Mouse (Mus musculus) limb, embryonic 15.5 days (tissue): ENCODE data around the gene Snx3. TPM values are rescaled to one million over a fixed set of nuclear protein-coding genes. Genes with fewer than 3 reads are reported as not detected.

Experiments
- ATAC-seq: fragments of 200-750 bp; cut with Nextera tagmentation; 2 replicates; pipeline ENCODE4 v1.8.0; 2017; ENCODE audit warnings: low read depth, moderate TSS enrichment; ENCODE audit not compliant: insufficient number of reproducible peaks, low FRiP score, low TSS enrichment
- H3K27ac ChIP-seq: fragments of 300-500 bp; sonication (generic); 2 replicates; pipeline ENCODE4 v1.5.1; 2015; ENCODE audit warnings: moderate library complexity, mild to moderate bottlenecking, inconsistent platforms
- H3K27me3 ChIP-seq: fragments of 300-500 bp; sonication (generic); 2 replicates; pipeline ENCODE4 v1.6.1; 2015; ENCODE audit warnings: inconsistent platforms
- H3K36me3 ChIP-seq: fragments of 300-500 bp; sonication (generic); 2 replicates; pipeline ENCODE4 v1.6.1; 2015; ENCODE audit warnings: inconsistent platforms
- H3K4me1 ChIP-seq: fragments of 300-500 bp; sonication (generic); 2 replicates; pipeline ENCODE4 v1.6.1; 2015; ENCODE audit warnings: inconsistent platforms
- H3K4me2 ChIP-seq: fragments of 300-500 bp; sonication (generic); 2 replicates; pipeline ENCODE4 v1.6.1; 2015; ENCODE audit warnings: mild to moderate bottlenecking, inconsistent platforms
- H3K4me3 ChIP-seq: fragments of 300-500 bp; sonication (generic); 2 replicates; pipeline ENCODE4 v1.5.1; 2015; ENCODE audit warnings: mild to moderate bottlenecking, inconsistent platforms
- H3K9ac ChIP-seq: fragments of 300-500 bp; sonication (generic); 2 replicates; pipeline ENCODE4 v1.6.1; 2015; ENCODE audit warnings: inconsistent platforms
- H3K9me3 ChIP-seq: fragments of 300-500 bp; sonication (generic); 2 replicates; pipeline ENCODE4 v1.6.1; 2016; ENCODE audit warnings: inconsistent platforms
- WGBS: fragments of 180-500 bp; shearing (Covaris S2); methylation state at CpG from one replicate; pipeline ENCODE4 v1.1.7; 2015; 5-methylcytosine and 5-hydroxymethylcytosine counted together
- polyA plus RNA-seq: library from polyadenylated mRNA; unstranded; fragments of >200 nt; fragmentation: Nextera tagmentation; extraction: Ambion mirVana; gene quantifications from 2 replicates; pipeline ENCODE4 v1.2.1, GENCODE M21; 2015

The Snx3 gene
- polyA plus RNA-seq, 1 experiment from 2014 or later, result 331 TPM

GRCm38 (mm10) chr10:42562272-42562671 lies 60.4 kb downstream of the Snx3 start:
- Histone ChIP-seq H3K4me3 (no peak overlapping the region), H3K36me3 (no peaks in the 10 kb centered on the region), H3K27me3 (peaks cover 35% of the 10 kb centered on the region), H3K4me1 (0 out of 2 replicates have a peak, but pooled peaks cover 4% of the 10 kb centered on the region), H3K9ac (no peak overlapping the region), H3K4me2 (no peak overlapping the region), H3K27ac (no peak overlapping the region), H3K9me3 (no peaks in the 10 kb centered on the region)
- WGBS, result under 1% methylated on average over 12 of the region's 12 CpGs
- ATAC-seq, result no peak

- H3K9ac ChIP-seq, result no peak overlapping the region
- H3K9me3 ChIP-seq, result no peaks in the 10 kb centered on the region
- ATAC-seq, result no peak
- H3K27ac ChIP-seq, result no peak overlapping the region
- H3K36me3 ChIP-seq, result no peaks in the 10 kb centered on the region
- H3K4me2 ChIP-seq, result no peak overlapping the region
- 0 out of 2 replicates have a peak, but pooled peaks cover 4% of the 10 kb centered on the region for H3K4me1 ChIP-seq
- under 1% methylated on average over 20 of the region's 20 CpGs for WGBS
- no peak overlapping the region for H3K4me3 ChIP-seq
- H3K27me3 ChIP-seq, result peaks cover 92% of the 10 kb centered on the region
Observed at GRCm38 (mm10) chr10:42572567-42572966, 70.7 kb downstream of the Snx3 start.

- WGBS, result 3% methylated on average over 15 of the region's 15 CpGs
- Histone ChIP-seq H3K27me3 (peaks cover 93% of the 10 kb centered on the region), H3K27ac (no peak overlapping the region), H3K9ac (no peak overlapping the region), H3K9me3 (no peaks in the 10 kb centered on the region), H3K4me3 (no peak overlapping the region), H3K36me3 (no peaks in the 10 kb centered on the region), H3K4me1 (0 out of 2 replicates have a peak, but pooled peaks cover 4% of the 10 kb centered on the region), H3K4me2 (no peak overlapping the region)
- ATAC-seq, result no peak
Observed at GRCm38 (mm10) chr10:42572971-42573370, 71.1 kb downstream of the Snx3 start.

- Histone ChIP-seq H3K4me3 (no peak overlapping the region), H3K9ac (no peak overlapping the region), H3K4me1 (peaks cover 8% of the 10 kb centered on the region), H3K9me3 (no peaks in the 10 kb centered on the region), H3K36me3 (no peaks in the 10 kb centered on the region), H3K4me2 (no peak overlapping the region), H3K27ac (no peak overlapping the region), H3K27me3 (peaks cover 95% of the 10 kb centered on the region)
- ATAC-seq, result no peak
- 2% methylated on average over 10 of the region's 10 CpGs for WGBS
Observed at GRCm38 (mm10) chr10:42574639-42575038, 72.8 kb downstream of the Snx3 start.

GRCm38 (mm10) chr10:42577525-42578280 lies 75.9 kb downstream of the Snx3 start:
- H3K27me3 ChIP-seq, result peaks cover 96% of the 10 kb centered on the region
- H3K36me3 ChIP-seq, result no peaks in the 10 kb centered on the region
- 2% methylated on average over 15 of the region's 15 CpGs for WGBS
- H3K4me2 ChIP-seq, result no peak overlapping the region
- peaks cover 26% of the 10 kb centered on the region for H3K4me1 ChIP-seq
- no peak for ATAC-seq
- no peaks in the 10 kb centered on the region for H3K9me3 ChIP-seq
- H3K27ac ChIP-seq, result no peak overlapping the region
- no peak overlapping the region for H3K9ac ChIP-seq
- H3K4me3 ChIP-seq, result no peak overlapping the region

DNA sequence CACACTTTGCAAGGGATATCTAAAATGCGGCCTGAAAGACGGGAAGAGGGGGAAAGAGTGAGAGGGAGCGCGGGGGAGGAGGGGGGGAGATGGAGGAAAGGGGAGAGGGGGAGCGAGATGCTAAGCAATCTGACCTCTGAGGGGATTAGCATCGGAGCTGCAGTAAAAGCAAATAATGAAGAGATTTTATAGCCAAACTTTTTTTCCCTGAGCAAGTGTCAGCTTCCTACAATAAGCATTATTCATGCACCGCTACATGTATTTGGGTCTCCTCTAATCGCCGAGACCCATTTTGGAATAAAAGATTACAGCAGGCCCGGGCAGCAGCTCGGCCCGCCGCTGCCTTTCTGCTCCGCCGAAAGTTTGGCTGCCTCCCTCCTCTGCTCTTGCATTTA lies 76.4 kb downstream of the Snx3 start:
- no peaks in the 10 kb centered on the region for H3K36me3 ChIP-seq
- no peak overlapping the region for H3K27ac ChIP-seq
- 2% methylated on average over 15 of the region's 15 CpGs for WGBS
- no peak overlapping the region for H3K9ac ChIP-seq
- no peak overlapping the region for H3K4me3 ChIP-seq
- peaks cover 31% of the 10 kb centered on the region for H3K4me1 ChIP-seq
- H3K9me3 ChIP-seq, result no peaks in the 10 kb centered on the region
- ATAC-seq, result no peak
- peaks cover 96% of the 10 kb centered on the region for H3K27me3 ChIP-seq
- no peak overlapping the region for H3K4me2 ChIP-seq

DNA sequence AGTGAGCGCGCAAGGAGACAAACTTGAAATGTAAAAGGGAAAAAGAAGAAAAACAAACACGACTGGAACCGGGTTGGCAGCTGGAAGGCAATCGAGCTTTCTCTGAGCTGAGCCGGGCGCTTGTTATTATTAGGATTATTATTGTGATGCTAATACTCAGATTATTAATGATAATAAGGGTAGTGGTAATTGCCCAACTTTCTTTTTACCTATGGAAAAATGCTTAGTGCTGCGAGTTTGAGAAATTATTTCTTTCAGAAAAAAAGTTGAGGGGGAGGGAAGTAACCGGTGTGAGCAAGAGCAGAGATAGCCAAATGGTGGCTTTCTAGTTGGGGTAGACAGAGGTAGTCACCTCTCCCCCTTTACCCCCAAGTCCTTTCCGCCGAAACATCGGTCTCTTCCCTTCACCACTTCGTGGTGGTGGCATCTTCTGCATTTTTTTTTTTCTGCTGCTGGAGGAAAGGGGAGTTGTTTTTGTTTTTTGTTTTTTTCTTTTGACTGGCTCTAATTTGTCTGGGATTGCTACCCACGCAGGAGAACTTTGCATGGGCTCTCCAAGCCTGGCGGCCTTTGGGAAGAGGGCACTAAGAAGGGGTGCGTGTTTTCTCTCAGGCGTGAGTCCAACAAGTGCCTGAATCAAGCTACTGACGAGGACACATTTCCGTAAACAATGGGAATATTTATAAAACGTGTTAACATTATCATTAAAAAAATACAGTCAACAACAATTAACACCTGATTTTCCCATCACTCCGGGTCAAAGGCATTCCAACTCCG lies 77.1 kb downstream of the Snx3 start:
- H3K9ac ChIP-seq, result no peak overlapping the region
- no peak overlapping the region for H3K4me3 ChIP-seq
- peaks cover 37% of the 10 kb centered on the region for H3K4me1 ChIP-seq
- peaks cover 96% of the 10 kb centered on the region for H3K27me3 ChIP-seq
- no peaks in the 10 kb centered on the region for H3K36me3 ChIP-seq
- H3K4me2 ChIP-seq, result no peak overlapping the region
- 3% methylated on average over 22 of the region's 22 CpGs for WGBS
- no peaks in the 10 kb centered on the region for H3K9me3 ChIP-seq
- ATAC-seq, result no peak
- H3K27ac ChIP-seq, result no peak overlapping the region

DNA sequence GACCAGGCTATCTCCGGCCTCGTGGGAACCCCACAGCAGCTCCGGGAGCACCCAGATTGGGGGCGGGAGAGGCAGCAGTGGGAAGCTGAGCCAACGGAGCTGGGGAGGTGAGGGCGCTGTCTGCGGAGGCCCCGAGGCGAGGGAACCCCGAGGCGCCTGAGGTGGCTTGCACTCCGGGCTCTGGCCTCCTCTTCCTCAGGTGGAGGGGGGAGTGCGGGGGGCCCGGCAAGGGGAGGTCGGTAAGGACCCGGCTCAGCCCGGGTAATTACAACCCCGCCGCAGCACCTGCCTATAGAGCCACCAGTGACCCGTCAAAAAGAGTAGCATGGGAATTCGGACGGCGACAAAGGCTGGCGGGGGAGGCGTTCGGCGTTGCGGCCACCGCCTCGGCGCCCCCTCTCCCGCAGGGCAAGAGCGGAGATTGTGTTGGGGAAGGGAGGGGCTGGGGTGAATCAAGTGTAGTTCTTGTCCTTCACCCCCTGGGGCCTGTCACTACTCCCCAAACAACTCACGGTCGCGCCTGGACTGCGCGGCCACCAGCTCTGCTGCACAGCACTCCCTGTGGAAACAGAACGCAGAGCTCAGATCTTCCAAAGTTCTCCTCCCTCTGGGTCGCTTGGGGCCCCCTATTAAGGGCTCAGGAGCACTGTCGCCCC lies 77.8 kb downstream of the Snx3 start:
- Histone ChIP-seq H3K9me3 (no peaks in the 10 kb centered on the region), H3K27me3 (peaks cover 96% of the 10 kb centered on the region), H3K4me3 (no peak overlapping the region; the same call in 1 of the 2 replicates), H3K36me3 (no peaks in the 10 kb centered on the region), H3K9ac (no peak overlapping the region), H3K27ac (no peak overlapping the region), H3K4me2 (no peak overlapping the region), H3K4me1 (peaks cover 44% of the 10 kb centered on the region)
- WGBS, result 1% methylated on average over 41 of the region's 41 CpGs
- ATAC-seq, result no peak

- peaks cover 96% of the 10 kb centered on the region for H3K27me3 ChIP-seq
- no peak overlapping the region for H3K4me2 ChIP-seq
- H3K27ac ChIP-seq, result no peak overlapping the region
- H3K9ac ChIP-seq, result no peak overlapping the region
- H3K36me3 ChIP-seq, result no peaks in the 10 kb centered on the region
- WGBS, result 2% methylated on average over 29 of the region's 29 CpGs
- no peak overlapping the region; the same call in 1 of the 2 replicates for H3K4me3 ChIP-seq
- H3K4me1 ChIP-seq, result peaks cover 46% of the 10 kb centered on the region
- no peaks in the 10 kb centered on the region for H3K9me3 ChIP-seq
- no peak for ATAC-seq
Observed at GRCm38 (mm10) chr10:42580131-42580950, 78.5 kb downstream of the Snx3 start.

- no peak overlapping the region for H3K9ac ChIP-seq
- peaks cover 46% of the 10 kb centered on the region for H3K4me1 ChIP-seq
- H3K4me2 ChIP-seq, result no peak overlapping the region
- no peak overlapping the region for H3K4me3 ChIP-seq
- no peaks in the 10 kb centered on the region for H3K36me3 ChIP-seq
- whole genome bisulfite sequencing, result 6% methylated on average over 7 of the region's 7 CpGs
- ATAC-seq, result no peak
- H3K27me3 ChIP-seq, result peaks cover 96% of the 10 kb centered on the region
- no peak overlapping the region for H3K27ac ChIP-seq
- H3K9me3 ChIP-seq, result no peaks in the 10 kb centered on the region
Observed at GRCm38 (mm10) chr10:42580951-42581277, 79.1 kb downstream of the Snx3 start.
